Mouse (Mus musculus): ENCODE results near the gene Tsku. TPM values are rescaled to one million over a fixed set of nuclear protein-coding genes. Genes with fewer than 3 reads are reported as not detected.
A peak's percentile ranks its signal among the peaks of the same experiment; 100 is the strongest.

Gene Tsku
- total RNA-seq, 2 experiments from 2014 or later, result 1.4 TPM

DNA sequence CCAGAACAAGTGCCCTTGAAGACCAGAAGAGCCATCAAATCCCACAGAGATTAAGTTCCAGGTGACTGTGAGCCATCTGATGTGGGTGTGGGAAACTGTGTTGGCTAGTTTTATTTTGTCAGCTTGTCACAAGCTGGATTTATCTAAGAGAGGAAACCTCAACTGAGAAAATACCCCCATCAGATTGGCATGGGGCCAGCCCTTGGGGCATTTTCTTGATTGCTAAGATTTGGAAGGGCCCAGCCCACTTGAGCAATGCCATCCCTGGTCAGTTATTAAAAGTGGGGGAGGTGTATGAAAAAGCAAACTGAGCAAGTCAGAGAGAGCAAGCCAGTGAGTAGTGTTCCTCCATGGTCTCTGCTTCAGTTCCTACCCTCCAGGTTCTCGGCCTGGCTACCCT, 36.9 kb downstream of the Tsku start:
- DNase-seq, result no peak

DNA sequence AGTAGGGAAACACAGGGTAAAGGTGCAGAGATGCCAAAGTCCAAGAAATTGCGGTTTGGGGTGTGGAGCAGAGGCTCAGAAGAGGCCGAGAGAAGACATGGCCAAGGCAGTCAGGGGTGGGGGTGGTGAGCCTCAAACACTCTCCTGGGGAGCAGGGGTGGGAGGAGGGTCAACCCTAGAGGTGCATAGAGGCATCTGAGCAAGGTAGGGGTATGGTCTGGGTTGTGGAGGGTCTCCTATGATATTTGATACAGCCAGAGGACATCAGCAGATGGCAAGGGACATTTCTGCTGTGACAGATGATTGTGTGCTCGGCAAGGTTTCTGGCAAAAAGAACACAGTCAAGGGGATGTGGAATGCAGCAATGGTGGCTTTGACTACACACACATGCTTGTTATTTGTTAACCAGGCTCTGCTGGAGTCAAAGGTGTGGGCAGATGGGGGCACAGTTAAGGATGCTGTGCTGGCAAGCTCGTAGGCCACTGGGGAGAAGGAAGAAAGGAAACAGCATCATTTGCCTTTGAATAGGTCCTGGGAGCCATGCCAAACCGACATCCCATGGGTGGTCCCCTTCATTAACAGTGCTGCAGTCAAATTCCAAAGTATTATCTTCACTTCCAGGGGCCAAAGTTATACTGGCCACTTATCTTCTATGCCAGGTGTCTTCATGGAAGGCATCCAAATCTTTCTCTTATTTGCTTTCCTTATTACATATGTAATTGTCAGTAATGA, 37.7 kb downstream of the Tsku start:
- DNase-seq, result no peak

DNA sequence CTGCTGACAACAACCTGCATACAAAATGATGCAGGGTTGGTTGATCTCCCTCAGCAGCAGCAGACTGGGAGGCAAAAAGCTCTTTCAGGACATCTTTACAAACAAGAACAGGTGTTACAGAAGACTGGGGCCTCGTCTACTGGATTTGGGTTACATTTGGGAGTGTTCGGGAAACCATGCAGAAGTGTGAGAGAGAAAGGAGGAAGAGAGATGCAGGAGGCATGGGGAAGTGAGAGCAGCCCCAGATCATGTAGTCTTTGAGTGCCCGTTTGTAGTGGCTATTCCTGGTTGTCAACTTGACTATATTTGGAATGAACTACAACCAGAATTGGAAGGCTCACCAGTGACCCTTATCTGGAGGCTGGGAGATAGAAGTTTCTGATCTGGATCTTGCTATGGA, 38.7 kb downstream of the Tsku start:
- no peak for DNase-seq

DNA sequence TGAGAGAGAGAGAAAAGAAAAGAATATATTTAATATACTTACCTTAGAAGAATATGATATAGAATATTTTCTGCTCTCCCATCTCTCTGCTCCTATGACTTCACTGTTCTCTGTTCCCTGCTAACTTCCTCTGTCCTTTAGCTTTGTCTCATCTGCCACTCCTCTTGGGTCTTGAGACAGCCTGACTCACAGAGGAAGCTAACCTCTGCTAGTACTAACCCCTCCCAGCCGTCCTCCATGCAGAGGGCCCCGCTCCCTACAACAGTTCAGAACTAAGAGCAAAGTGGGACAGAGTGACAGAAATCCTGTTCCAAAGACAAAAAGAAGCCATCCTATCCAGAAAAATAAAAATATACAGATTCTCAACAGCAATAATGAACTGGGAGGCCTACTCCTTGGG, 40.0 kb downstream of the Tsku start, which contains the start of gene Acer3:
Gene Acer3 (minus strand): TSS at position 126 of the 400 bp plus-strand sequence.
- no peak for DNase-seq

DNA sequence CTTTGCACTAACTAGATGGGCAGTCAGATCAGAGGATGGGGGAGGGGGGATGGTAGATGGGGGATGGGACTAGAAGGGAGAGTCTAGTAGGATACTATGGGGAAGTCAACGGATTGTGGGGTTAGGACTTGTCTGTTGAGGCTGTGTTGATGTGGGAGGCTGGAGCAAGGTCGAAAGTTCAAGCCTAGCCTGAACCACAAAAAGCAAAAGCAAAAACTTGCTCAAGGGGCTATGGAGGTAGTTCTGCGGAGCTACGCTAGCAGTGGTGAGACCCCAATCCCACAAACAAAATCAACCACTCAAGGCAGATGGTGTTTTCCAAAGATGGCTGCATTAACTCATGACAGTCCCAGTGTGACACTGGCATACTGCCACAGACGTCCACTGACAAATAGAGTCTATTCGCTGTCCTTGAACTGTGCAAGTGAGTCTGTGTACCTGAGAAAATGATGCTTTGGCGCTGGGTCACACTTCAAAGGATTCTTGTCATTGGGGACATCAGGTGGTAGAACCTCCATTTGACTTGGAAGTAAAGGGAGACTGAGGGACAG, 41.0 kb downstream of the Tsku start:
- DNase-seq, result no peak

DNA sequence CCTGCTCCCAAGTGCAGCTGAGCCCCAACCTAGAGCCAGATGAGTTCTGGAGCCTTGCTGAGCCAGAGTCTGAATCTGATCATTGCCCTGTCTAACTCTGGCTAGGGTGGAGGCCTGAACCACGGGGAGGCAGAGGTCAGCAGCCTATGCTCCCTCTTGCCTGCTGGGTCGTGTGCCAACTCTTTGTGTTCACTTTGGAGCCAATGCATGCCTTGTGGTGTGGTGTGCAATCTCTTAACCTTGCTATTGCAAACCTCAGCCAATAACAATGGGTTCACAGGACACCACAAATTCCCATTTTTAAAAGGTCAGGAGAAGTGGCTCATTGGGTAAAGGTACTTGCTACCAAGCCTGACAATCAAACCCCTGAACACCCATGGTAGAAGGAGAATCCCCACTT, 44.6 kb downstream of the Tsku start:
- DNase-seq, result no peak

DNA sequence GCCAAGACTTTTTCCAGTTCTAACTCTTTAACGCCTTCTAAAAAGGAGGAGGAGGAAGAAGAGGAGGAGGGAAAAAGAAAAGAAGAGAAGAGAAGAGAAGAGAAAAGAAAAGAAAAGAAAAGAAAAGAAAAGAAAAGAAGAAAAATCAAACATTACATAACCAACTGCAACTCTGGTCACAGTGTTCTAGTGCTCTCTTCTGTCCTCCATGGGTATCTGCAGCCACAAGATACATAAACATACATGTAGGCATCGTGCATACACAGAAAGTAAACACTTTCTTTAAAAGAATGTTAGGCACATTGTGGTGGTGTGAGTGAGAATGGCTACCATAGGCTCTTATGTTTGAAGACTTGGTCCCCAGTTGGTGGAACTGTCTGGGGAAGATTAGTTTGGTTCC, 46.0 kb downstream of the Tsku start:
- no peak for DNase-seq

DNA sequence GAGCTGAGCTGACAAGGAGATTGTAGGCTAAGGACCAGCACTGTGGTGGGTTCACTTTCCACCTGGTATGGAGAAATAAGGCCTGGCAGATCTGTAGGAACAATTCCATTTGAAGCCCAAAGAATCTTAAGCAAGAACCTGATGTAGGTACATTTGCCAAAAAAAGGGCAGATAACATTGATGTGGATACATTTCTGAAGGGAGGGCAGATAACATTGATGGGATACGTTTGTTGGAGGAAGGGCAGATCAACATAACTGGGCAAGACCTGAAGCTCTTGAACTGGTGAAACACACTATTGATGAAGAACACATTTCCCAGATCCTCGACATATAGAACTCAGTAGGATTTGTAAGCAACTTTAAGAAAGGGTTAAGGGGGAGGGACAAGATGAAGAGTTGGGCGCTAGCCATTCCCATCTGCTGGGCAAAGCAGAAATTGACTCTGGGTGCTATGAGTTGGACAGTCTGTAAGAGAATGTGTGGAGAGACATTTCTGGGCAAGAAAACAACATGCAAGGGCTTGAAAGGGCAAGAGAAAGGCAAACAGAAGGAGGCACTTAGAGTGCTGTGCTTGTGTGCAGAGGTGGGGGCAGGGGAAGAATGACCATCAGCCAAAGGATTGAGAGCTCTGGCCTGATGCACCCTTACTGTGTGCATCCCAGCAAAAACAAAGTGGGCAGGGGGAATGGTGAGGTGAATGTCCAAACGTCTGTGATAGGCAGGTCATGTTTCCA, 48.8 kb downstream of the Tsku start:
- DNase-seq, result no peak

DNA sequence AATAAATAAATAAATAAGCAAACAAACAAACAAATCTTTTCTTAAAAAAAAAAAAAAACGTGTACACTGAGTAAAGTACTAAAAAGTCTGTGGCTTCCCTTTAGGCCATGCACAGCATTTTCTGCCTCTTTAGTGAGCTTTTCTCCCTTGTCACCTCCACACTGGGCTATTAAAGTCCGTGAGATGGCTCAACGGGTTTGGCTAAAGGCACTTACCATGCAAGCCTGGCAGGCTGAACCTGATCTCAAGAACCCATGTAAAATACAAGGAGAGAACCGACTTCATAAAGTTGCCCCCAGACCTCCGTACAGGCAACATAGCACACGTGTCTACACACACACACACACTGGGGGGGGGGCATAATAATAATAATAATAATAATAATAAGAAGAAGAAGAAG, 50.9 kb downstream of the Tsku start:
- no peak for DNase-seq

DNA sequence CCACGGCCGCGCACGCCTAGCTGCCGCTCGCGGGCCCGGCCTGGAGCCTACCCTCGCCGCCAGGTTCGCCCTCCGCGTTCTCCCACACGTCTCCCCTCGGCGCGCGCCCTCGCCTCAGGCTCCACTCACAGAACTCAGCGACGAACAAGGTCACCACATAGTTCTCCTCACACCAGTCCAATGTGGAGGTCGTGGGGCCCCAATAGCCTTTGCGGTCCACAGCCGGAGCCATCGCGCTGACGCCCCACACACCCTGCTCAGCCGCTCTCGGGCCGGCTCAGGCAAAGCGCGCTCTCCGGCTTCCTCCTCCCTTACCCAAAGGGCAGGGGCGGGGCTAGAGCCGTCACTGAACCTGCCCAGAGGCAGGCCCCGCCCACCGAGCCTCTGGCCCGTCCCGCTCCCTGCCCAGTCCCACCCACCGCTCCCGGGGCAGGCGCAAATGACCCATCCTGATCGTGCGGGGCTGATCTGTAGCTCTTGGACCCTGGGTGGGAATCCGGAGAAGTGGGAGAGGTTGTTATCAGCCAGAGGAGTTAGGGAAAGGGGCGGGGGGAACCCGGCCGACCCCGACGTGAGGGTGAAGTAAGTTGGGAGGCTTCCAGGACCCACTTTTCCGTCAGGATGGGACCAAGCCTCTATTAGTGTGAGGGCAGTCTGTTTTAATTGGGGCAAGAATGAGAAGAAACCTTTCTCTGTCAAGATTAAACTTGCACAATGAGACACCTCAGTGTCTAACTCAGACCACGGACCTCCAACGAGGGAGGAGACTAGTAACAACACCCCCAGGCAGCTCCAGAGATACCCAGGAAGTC, 51.7 kb downstream of the Tsku start:
- peak; percentile 89 for DNase-seq

DNA sequence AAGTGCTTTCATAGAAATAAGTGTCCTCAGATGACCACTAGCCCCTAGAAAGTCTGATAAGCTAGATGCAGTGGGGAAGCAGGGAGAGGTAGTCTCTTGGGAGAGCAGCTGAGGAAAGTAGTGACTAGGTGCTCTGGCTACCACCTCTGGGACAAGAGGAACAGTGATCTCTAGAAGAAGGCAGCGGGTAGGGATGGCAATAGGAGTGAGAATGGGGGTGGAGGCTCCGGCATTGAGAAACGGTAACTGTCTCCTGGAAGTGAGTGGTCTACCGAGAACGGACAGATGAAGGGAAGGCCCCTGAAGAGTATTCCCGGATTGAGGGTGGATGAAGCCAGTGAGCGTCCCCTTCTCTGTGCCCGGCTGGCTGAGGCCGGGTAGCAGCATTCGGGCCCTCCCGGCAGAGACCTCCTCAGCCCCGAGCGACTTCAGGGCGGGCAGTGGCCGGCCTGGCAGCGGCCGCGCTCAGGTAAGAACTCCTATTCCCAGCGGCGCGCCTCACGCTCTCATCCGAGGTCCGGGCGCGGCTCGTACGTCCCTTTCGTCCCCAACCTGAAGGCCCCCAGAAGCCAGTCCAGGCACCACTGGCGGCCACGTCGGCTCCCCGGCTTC, 52.4 kb downstream of the Tsku start:
- DNase-seq, result no peak

DNA sequence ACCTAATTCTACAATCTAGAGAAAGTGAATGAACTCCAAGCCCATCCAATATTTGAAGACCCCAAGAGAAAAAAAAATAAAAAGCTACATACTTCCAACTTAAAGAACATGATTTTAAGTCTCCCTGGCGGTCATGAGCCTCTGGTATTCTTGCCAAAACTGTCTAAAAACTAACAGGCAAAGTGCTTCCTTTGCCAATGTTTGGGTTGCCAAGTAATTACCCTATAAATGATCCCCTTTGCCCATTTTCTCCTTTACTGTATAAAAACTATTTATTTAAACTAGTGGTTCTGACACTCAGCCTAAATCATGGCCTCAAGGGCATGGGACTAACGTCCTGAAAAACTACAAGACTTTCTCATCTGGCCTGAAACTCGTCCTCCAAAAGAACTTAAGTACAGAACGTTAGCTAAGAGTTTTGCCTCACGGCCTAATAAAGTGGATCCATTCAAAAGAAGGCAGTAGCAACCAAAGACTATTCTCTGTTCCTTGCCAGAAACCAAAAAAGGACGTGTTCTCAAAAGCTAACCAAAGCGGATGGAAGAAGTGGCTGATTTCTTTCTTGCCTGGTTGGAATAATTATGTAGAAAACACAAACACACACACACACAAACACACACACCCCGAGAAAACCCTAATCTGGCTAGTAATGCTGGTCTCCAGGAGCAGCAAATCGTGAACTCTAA, 53.1 kb downstream of the Tsku start:
- DNase-seq, result no peak

DNA sequence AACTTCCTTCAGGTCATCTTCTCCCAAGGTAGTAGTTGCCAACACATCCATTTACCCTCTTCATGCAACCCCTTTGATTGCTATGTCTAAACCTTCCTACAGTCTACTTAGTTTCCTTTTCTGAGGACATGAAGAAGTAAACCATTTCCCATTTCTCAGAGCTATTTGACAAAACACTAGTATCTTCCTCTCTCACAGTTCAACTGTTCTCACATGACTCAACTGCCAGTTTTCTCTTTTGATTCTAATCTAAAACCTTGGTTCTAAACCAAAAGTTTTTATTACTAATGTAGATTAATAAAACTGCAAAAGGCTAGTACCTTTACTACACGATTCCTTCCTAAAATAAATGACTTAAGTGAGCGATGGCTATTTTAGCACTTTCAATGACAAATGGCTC, 53.7 kb downstream of the Tsku start:
- DNase-seq, result no peak

Other genes starting within 250 kb of the Tsku start
- gene Myo7a, start 241.8 kb downstream of the Tsku start, total RNA-seq (2021), result 10 to 100 TPM; 10.1 to 10.2 TPM
- gene Omp, start 215.8 kb downstream of the Tsku start, total RNA-seq (2021), result 1 to 10 TPM; 1.1 to 1.2 TPM
- 10 to 100 TPM; 48.6 to 48.8 TPM for gene Capn5, start 183.1 kb downstream of the Tsku start, total RNA-seq (2021)
- under 1 TPM; 0.25 to 0.42 TPM for gene B3gnt6, start 161.8 kb downstream of the Tsku start, total RNA-seq (2021)
- gene Acer3, start 40.1 kb downstream of the Tsku start, total RNA-seq (2021), result 10 to 100 TPM; 21.0 to 21.4 TPM
- gene Gucy2d, start 79.1 kb upstream of the Tsku start, total RNA-seq (2021), result not detected
- gene Lrrc32, start 128.0 kb upstream of the Tsku start, total RNA-seq (2021), result 1 to 10 TPM; 1.6 to 1.8 TPM